15 mouse cellular contexts compared by ENCODE assay signal in the genomic region with DNA sequence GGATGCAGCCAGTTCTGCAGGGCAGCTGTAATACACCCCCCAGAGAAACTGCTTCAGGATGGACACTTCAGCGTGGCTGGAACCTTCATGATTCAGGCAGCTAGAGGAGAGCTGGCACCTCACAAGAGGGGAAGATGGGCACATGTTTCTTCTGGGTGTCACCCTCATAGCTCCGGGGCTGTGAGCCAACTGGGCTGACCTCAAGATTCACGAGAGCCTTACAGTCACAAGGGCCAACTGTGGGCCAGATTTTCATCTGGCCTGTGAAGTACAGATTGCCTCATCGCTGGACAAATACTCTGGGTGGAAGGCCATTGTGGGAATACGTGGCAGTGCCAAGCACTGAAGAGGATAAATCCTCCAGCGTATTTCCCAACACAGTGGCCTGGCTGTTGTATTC.
DNase-seq lines count a peak whose midpoint lies in the region; ATAC-seq and TF ChIP-seq lines count a peak whose summit lies in the region.
"Had no signal": no experiment of that assay in that cellular context is flagged by ENCODE, and none has a peak within 500 bp of the region (broad histone marks: within the 10 kb centered on the region; RNA-seq: fewer than 3 reads in every experiment).

No protein-coding gene starts in this region.

- no peak overlapping the region for H3K4me3 ChIP-seq in heart, embryonic 12.5 days
- no peak overlapping the region for H3K4me3 ChIP-seq in stomach, embryonic 14.5 days (ENCODE audit: low read depth, low read length)
- no peak overlapping the region for H3K4me3 ChIP-seq in stomach, postnatal 0 days (ENCODE audit: low read depth, low read length)
- H3K4me3 ChIP-seq: embryonic facial prominence, embryonic 15.5 days had no signal

- no peak for TF ChIP-seq EP300 in stomach, postnatal 0 days (optimal IDR thresholded peaks at IDR 0.05)

- H3K9me3 ChIP-seq in heart, embryonic 12.5 days (replicated peaks), result 0 out of 2 replicates have a peak, but pooled peaks cover 2% of the 10 kb centered on the region
- H3K9me3 ChIP-seq in stomach, embryonic 14.5 days (ENCODE audit: control insufficient read depth, low read depth, low read length), result no peaks in the 10 kb centered on the region; the same call in 1 of the 2 replicates
- no peaks in the 10 kb centered on the region for H3K9me3 ChIP-seq in stomach, postnatal 0 days (ENCODE audit: control insufficient read depth, low read length)
- H3K9me3 ChIP-seq: embryonic facial prominence, embryonic 15.5 days; G1E had no signal

- WGBS in heart, embryonic 12.5 days, result 82% methylated on average over 6 of the region's 6 CpGs
- WGBS in stomach, embryonic 14.5 days, result 86% methylated on average over 6 of the region's 6 CpGs
- 69% methylated on average over 6 of the region's 6 CpGs for WGBS in stomach, postnatal 0 days

- no peaks in the 10 kb centered on the region for H3K27me3 ChIP-seq in heart, embryonic 12.5 days (replicated peaks)
- H3K27me3 ChIP-seq in stomach, embryonic 14.5 days (ENCODE audit: control insufficient read depth, insufficient read depth, low read length), result no peaks in the 10 kb centered on the region
- H3K27me3 ChIP-seq in stomach, postnatal 0 days (ENCODE audit: control insufficient read depth, insufficient read depth, low read length), result no peaks in the 10 kb centered on the region
- H3K27me3 ChIP-seq: embryonic facial prominence, embryonic 15.5 days had no signal

- no peak overlapping the region for H3K27ac ChIP-seq in heart, embryonic 12.5 days (ENCODE audit: poor library complexity, severe bottlenecking)
- peak overlapping the region; percentile 34; the same call in 1 of the 2 replicates for H3K27ac ChIP-seq in stomach, embryonic 14.5 days (ENCODE audit: low read length)
- H3K27ac ChIP-seq in stomach, postnatal 0 days (replicated peaks), result no peak overlapping the region
- H3K27ac ChIP-seq: embryonic facial prominence, embryonic 15.5 days; macrophage had no signal

- peaks cover 25% of the 10 kb centered on the region for H3K4me1 ChIP-seq in heart, embryonic 12.5 days (replicated peaks)
- H3K4me1 ChIP-seq in stomach, embryonic 14.5 days (ENCODE audit: control insufficient read depth, insufficient read depth, low read length), result peaks cover 19% of the 10 kb centered on the region
- peaks cover 9% of the 10 kb centered on the region; the same call in 1 of the 2 replicates for H3K4me1 ChIP-seq in stomach, postnatal 0 days (replicated peaks; ENCODE audit: control insufficient read depth, insufficient read depth)

- TF ChIP-seq CTCF in stomach, postnatal 0 days (IDR thresholded peaks at IDR 0.05; ENCODE audit: low read depth), result no peak

- no peak overlapping the region for H3K4me2 ChIP-seq in heart, embryonic 12.5 days
- H3K4me2 ChIP-seq in stomach, embryonic 14.5 days (replicated peaks; ENCODE audit: low read depth, low read length), result no peak overlapping the region
- H3K4me2 ChIP-seq in stomach, postnatal 0 days (replicated peaks; ENCODE audit: low read depth), result no peak overlapping the region
- H3K4me2 ChIP-seq: embryonic facial prominence, embryonic 15.5 days had no signal

- DNase-seq in heart, adult 11 months, result peak; percentile 89
- no peak for DNase-seq in stomach, postnatal 0 days (ENCODE audit: low spot score)
- peak; percentile 81 for DNase-seq in gonadal fat pad, adult 2 months (ENCODE audit: low read depth)
- peak; percentile 34 for DNase-seq in skeletal muscle tissue, adult 2 months (ENCODE audit: low read depth, low spot score)
- DNase-seq: cerebellum, postnatal 36 days; kidney, adult 11 months; right cerebral cortex, adult 18-20 months; thymus, adult 2 months had no signal

- no peak for ATAC-seq in heart, embryonic 12.5 days (ENCODE audit: insufficient number of reproducible peaks, low FRiP score)
- no peak for ATAC-seq in stomach, embryonic 14.5 days (ENCODE audit: insufficient number of reproducible peaks, insufficient read depth, low FRiP score, low read depth)
- ATAC-seq in stomach, postnatal 0 days (ENCODE audit: low FRiP score, low TSS enrichment), result no peak
- no peak for ATAC-seq in activated CD4-positive, CD25-positive, alpha-beta regulatory T cell, adult 4 months
- ATAC-seq in cerebellum, adult (ENCODE audit: insufficient number of reproducible peaks, low FRiP score, low TSS enrichment), result no peak

- peaks cover 8% of the 10 kb centered on the region for H3K36me3 ChIP-seq in heart, embryonic 12.5 days
- no peaks in the 10 kb centered on the region for H3K36me3 ChIP-seq in stomach, embryonic 14.5 days (ENCODE audit: control insufficient read depth, insufficient read depth, low read length)
- H3K36me3 ChIP-seq in stomach, postnatal 0 days (ENCODE audit: control insufficient read depth, insufficient read depth, low read length), result no peaks in the 10 kb centered on the region
- H3K36me3 ChIP-seq: embryonic facial prominence, embryonic 15.5 days; G1E had no signal

- H3K9ac ChIP-seq in heart, embryonic 12.5 days, result no peak overlapping the region
- no peak overlapping the region for H3K9ac ChIP-seq in stomach, embryonic 14.5 days (replicated peaks; ENCODE audit: low read depth, low read length)
- no peak overlapping the region for H3K9ac ChIP-seq in stomach, postnatal 0 days (ENCODE audit: low read length)
- H3K9ac ChIP-seq: embryonic facial prominence, embryonic 15.5 days had no signal
